Mouse (Mus musculus): Measurements from ENCODE around the gene Mettl5. TPM values are rescaled to one million over a fixed set of nuclear protein-coding genes. Genes with fewer than 3 reads are reported as not detected.
A peak's percentile ranks its signal among the peaks of the same experiment; 100 is the strongest.

Mettl5 gene
- polyA plus RNA-seq, 1 experiment from 2014 or later = 11.2 TPM

DNA sequence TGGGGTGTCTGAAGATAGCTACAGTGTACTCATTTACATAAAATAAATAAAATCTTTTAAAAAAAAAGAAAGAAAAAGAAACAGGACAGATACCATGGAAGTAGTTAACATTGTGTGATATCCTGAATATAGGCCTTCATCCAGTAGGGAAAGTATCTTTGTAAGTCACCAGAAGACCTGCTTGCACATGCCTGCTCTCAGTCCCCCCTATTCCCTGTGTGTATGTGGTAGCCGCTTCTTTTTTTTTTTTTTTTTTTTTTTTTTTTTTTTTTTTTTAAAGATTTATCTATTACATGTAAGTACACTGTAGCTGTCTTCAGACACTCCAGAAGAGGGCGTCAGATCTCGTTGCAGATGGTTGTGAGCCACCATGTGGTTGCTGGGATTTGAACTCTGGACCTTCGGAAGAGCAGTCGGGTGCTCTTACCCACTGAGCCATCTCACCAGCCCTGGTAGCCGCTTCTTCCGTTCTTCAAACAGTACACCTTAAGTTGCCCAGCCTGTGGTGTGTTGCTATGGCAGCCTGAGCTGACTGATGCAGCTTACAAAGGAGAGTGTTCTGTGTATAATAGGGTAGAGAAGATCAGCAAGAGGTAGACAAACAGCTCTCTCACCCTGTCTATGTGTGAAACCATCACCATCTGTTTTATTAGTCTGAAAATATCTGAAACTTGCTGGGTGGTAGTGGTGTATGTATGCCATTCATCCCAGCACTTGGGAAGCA lies 48.0 kb downstream of the Mettl5 start:
- Histone ChIP-seq H3K27ac (no peak overlapping the region), H3K36me3 (ENCODE audit: inconsistent target) (no peaks in the 10 kb centered on the region), H3K79me2 (ENCODE audit: inconsistent target) (no peaks in the 10 kb centered on the region), H3K4me3 (ENCODE audit: inconsistent target) (no peak overlapping the region)
- 95% methylated on average over 2 of the region's 7 CpGs for WGBS (ENCODE audit: missing documents)

- Histone ChIP-seq H3K27ac (no peak overlapping the region), H3K36me3 (ENCODE audit: inconsistent target) (no peaks in the 10 kb centered on the region)
- 95% methylated on average over 8 of the region's 8 CpGs for WGBS (ENCODE audit: missing documents)
Observed at GRCm38 (mm10) chr2:69830116-69830515, 55.3 kb downstream of the Mettl5 start.

GRCm38 (mm10) chr2:69829680-69830079 lies 55.7 kb downstream of the Mettl5 start:
- H3K36me3 ChIP-seq (ENCODE audit: inconsistent target) = no peaks in the 10 kb centered on the region
- 96% methylated on average over 2 of the region's 2 CpGs for WGBS (ENCODE audit: missing documents)
- H3K79me2 ChIP-seq (ENCODE audit: inconsistent target) = no peaks in the 10 kb centered on the region
- no peak overlapping the region for H3K4me3 ChIP-seq (ENCODE audit: inconsistent target)
- no peak overlapping the region for H3K27ac ChIP-seq

More at GRCm38 (mm10) chr2:69830116-69830515, 55.3 kb downstream of the Mettl5 start:
- H3K4me3 ChIP-seq (ENCODE audit: inconsistent target) = no peak overlapping the region
- H3K79me2 ChIP-seq (ENCODE audit: inconsistent target) = no peaks in the 10 kb centered on the region

DNA sequence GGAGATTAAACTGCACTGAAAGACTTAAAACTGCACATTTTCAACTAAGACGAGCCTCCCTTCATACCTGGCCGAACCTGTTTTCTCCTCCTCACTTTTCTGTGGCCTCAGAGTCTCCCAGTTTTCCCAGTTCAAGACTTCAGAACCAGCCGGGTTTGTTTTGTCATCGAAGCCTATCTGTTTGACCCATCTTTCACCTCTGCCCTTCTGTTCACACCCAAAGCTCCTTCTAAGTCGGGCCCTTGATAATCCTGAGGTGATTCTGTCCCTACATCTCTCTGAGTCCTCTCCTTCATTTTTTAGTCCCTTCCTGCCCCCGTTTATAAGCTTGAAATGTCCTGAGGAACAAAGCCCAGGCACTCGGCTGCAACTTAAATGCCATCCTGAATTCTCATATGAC lies 57.4 kb downstream of the Mettl5 start:
- 91% methylated on average over 7 of the region's 7 CpGs for WGBS (ENCODE audit: missing documents)
- no peaks in the 10 kb centered on the region for H3K79me2 ChIP-seq (ENCODE audit: inconsistent target)
- H3K4me3 ChIP-seq (ENCODE audit: inconsistent target) = no peak overlapping the region
- H3K36me3 ChIP-seq (ENCODE audit: inconsistent target) = no peaks in the 10 kb centered on the region
- no peak overlapping the region for H3K27ac ChIP-seq

- H3K27ac ChIP-seq = no peak overlapping the region
- H3K79me2 ChIP-seq (ENCODE audit: inconsistent target) = no peaks in the 10 kb centered on the region
- 92% methylated on average over 2 of the region's 2 CpGs for WGBS (ENCODE audit: missing documents)
- H3K36me3 ChIP-seq (ENCODE audit: inconsistent target) = no peaks in the 10 kb centered on the region
- no peak overlapping the region for H3K4me3 ChIP-seq (ENCODE audit: inconsistent target)
Observed at GRCm38 (mm10) chr2:69826380-69826779, 59.0 kb downstream of the Mettl5 start.

DNA sequence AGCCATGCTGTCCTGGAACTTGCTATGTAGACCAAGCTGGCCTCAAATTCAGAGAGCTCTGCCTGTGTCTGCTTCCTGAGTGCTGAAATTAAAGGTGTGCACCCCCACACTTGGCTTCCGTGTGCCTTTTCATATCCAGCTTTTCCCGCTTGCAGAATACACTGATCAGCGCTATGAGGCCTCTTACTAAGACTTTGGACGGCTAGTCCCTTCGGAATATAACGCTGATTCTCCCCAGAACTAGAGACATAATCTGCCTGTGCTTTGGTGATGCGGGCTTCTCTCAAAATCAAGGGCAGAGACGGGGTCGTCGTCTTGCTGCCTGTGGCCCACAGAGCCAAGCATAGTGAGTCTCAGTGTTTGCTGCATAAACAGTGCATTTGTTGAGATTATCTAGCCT lies 59.5 kb downstream of the Mettl5 start:
- H3K36me3 ChIP-seq (ENCODE audit: inconsistent target) = no peaks in the 10 kb centered on the region
- H3K4me3 ChIP-seq (ENCODE audit: inconsistent target) = no peak overlapping the region
- H3K27ac ChIP-seq = no peak overlapping the region
- WGBS (ENCODE audit: missing documents) = 94% methylated on average over 10 of the region's 10 CpGs
- H3K79me2 ChIP-seq (ENCODE audit: inconsistent target) = no peaks in the 10 kb centered on the region

- Histone ChIP-seq H3K4me3 (ENCODE audit: inconsistent target) (peak overlapping the region; percentile 39), H3K79me2 (ENCODE audit: inconsistent target) (no peaks in the 10 kb centered on the region), H3K27ac (no peak overlapping the region), H3K36me3 (ENCODE audit: inconsistent target) (no peaks in the 10 kb centered on the region)
- WGBS (ENCODE audit: missing documents) = 9% methylated on average over 21 of the region's 45 CpGs
Observed at GRCm38 (mm10) chr2:69823129-69823677, 62.2 kb downstream of the Mettl5 start.

DNA sequence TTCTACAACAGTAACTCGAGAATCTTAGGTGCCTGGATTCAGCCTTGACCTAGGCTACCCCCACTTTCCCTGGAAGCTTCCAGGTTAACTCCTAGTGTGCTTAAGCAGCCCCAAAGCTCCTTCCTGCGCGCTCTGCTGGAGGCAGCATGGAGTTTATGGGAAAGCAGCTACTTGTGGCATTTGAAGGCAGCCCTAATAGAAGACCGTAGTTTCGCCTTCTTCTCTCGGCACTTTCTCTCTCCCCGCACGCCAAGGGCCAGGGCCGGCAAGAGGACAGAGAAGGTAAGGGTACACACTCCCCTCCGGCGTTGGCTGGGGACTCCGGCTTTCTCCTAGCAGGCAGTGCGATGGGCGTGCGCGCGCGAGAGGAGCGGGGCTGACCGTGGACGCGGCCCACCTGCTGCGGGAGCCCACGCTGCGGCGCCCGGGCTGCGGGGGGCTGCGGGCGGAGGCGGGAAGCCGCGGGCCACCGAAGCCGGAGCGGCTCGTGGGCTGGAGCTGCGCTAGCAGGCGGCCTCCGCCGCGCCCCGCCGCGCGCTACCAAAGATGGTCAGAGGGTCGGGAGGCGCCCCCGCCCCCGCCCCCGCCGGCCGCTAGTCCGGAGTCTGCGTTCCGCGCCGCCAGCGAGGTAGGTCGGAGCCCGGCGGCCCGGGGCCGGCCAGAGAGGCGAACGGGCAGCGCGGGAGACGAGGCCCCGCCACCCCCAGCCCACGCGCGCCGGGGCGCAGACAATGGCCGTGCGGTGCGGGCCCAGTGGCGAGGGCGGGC lies 62.9 kb downstream of the Mettl5 start:
- Histone ChIP-seq H3K79me2 (ENCODE audit: inconsistent target) (no peaks in the 10 kb centered on the region), H3K27ac (no peak overlapping the region), H3K36me3 (ENCODE audit: inconsistent target) (no peaks in the 10 kb centered on the region), H3K4me3 (ENCODE audit: inconsistent target) (peak overlapping the region; percentile 31)
- WGBS (ENCODE audit: missing documents) = under 1% methylated on average over 66 of the region's 80 CpGs

- 19% methylated on average over 8 of the region's 8 CpGs for WGBS (ENCODE audit: missing documents)
- H3K27ac ChIP-seq = no peak within 1 kb of the TSS
- no peaks in the 10 kb centered on the region for H3K79me2 ChIP-seq (ENCODE audit: inconsistent target)
Observed at GRCm38 (mm10) chr2:69821711-69822110, 63.7 kb downstream of the Mettl5 start, which contains the start of gene Klhl23. Klhl23 (plus strand) TSS chr2:69821944.

More at GRCm38 (mm10) chr2:69821711-69822110, 63.7 kb downstream of the Mettl5 start, which contains the start of gene Klhl23:
- Histone ChIP-seq H3K4me3 (ENCODE audit: inconsistent target) (peak within 1 kb of the TSS; percentile 31), H3K36me3 (ENCODE audit: inconsistent target) (no peaks in the 10 kb centered on the region)

Other genes with a start within 250 kb of the Mettl5 start
- gene Bbs5, start 238.4 kb downstream of the Mettl5 start, polyA plus RNA-seq (2018) = 5.6 to 6.1 TPM (median 6.1 TPM) in 3 replicates
- gene Klhl41, start 215.5 kb downstream of the Mettl5 start, polyA plus RNA-seq (2018) = not detected in 3 replicates
- gene Fastkd1, start 172.1 kb downstream of the Mettl5 start, polyA plus RNA-seq (2018) = 3.8 to 6.3 TPM (median 4.3 TPM) in 3 replicates
- 44.1 to 115 TPM (median 49.1 TPM) in 3 replicates for gene Ppig, start 163.1 kb downstream of the Mettl5 start, polyA plus RNA-seq (2018)
- 0.80 to 2.7 TPM (median 1.7 TPM) in 3 replicates for gene Ccdc173, start 96.0 kb downstream of the Mettl5 start, polyA plus RNA-seq (2018)
- 16.3 to 24.3 TPM (median 21.6 TPM) in 3 replicates for gene Phospho2, start 96.0 kb downstream of the Mettl5 start, polyA plus RNA-seq (2018)
- 0.16 to 2.4 TPM (median 0.76 TPM) in 3 replicates for gene Klhl23, start 63.7 kb downstream of the Mettl5 start, polyA plus RNA-seq (2018)
- 106 to 279 TPM (median 166 TPM) in 3 replicates for gene Ssb, start 24.1 kb downstream of the Mettl5 start, polyA plus RNA-seq (2018)
- gene Ubr3, start 11.6 kb upstream of the Mettl5 start, polyA plus RNA-seq (2018) = 25.6 to 30.6 TPM (median 27.3 TPM) in 3 replicates
- not detected in 3 replicates for gene Myo3b, start 153.5 kb upstream of the Mettl5 start, polyA plus RNA-seq (2018)

All from macrophage (primary cell).